8 mouse cellular contexts compared by ENCODE assay signal in the genomic region with DNA sequence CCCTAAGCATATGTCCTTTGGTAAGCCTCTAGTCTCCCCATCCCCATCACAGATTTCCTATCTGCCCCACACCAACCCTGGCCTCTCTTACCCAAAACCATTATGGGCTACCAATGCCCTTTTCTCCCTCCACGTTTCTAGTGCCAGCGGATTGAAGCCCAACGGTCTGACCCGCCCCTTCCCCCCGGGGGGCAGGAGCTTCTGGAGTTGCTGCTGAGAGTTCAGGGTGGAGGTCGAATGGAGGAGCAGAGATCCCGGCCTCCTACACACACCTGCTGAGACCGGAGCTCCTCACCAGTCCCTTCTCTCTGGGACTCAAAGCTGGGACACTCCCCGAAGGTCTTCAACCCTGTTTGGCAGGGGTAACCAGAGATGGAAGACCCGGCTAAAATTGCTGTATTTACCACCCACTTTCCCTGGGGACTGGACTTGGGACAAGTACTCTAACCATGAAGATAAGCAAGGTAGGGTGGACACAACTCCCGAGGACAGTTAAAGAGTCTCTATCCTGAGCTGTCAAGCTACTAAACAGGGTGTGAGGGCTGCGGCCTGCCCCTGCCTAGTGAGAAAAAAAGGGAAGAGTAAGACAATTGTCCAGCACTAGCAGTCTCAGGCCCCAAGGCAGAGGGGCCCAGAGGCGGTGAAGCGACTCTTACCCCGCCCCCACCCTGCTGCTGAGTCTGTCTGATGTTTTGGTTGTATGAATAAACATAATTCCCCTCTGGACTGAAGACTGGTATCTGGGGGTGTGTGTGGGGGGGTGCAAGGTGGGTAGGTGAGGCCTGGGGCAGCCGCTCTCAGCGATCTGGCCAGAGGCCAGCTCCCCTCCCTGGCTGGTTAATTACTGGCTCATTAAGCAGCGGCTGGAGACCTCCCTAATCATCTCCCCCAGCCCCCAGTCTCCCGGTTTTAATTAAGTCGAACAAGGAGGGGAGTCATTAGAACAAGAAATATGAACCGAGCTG. TPM values are rescaled to one million over a fixed set of nuclear protein-coding genes. Genes with fewer than 3 reads are reported as not detected.
A peak's percentile ranks its signal among the peaks of the same experiment; 100 is the strongest.
DNase-seq lines count a peak whose midpoint lies in the region; ATAC-seq and TF ChIP-seq lines count a peak whose summit lies in the region.

A gene (plus strand): TSS at position 238 of the 965 bp plus-strand sequence.

- peak within 1 kb of the TSS; percentile 97 for H3K4me2 ChIP-seq in lung, embryonic 14.5 days
- peak within 1 kb of the TSS; percentile 99 for H3K4me2 ChIP-seq in intestine, postnatal 0 days (replicated peaks; ENCODE audit: low read depth)
- H3K4me2 ChIP-seq in liver, embryonic 11.5 days: peak within 1 kb of the TSS; percentile 100

- peak; percentile 59 for DNase-seq in lung, embryonic 14.5 days
- DNase-seq in lung, postnatal 25 days (ENCODE audit: low spot score): no peak
- DNase-seq in cerebellum, adult 9-11 months: peak; percentile 77
- DNase-seq in liver, embryonic 11.5 days (ENCODE audit: low spot score): peak; percentile 62
- peak; percentile 62 for DNase-seq in neural tube, embryonic 10.5 days (ENCODE audit: extremely low spot score, low spot score)
- DNase-seq in adipocyte (ENCODE audit: low spot score): no peak

- ATAC-seq in lung, embryonic 14.5 days (ENCODE audit: insufficient read depth): peak; percentile 6; the same call in 1 of the 2 replicates
- ATAC-seq in granulocyte monocyte progenitor cell, adult 5-6 weeks (replicated peaks; ENCODE audit: poor library complexity, severe bottlenecking): no peak
- ATAC-seq in intestine, postnatal 0 days: no peak
- ATAC-seq in liver, embryonic 11.5 days (replicated peaks; ENCODE audit: low FRiP score): peak; percentile 7; the same call in 1 of the 2 replicates

- TF ChIP-seq CTCF in lung, embryonic 14.5 days (IDR thresholded peaks at IDR 0.05; ENCODE audit: low read depth): no peak
- TF ChIP-seq CTCF in intestine, postnatal 0 days (IDR thresholded peaks at IDR 0.05; ENCODE audit: low read depth): no peak

- peaks cover 43% of the 10 kb centered on the region for H3K4me1 ChIP-seq in lung, embryonic 14.5 days (ENCODE audit: insufficient read depth)
- H3K4me1 ChIP-seq in intestine, postnatal 0 days (replicated peaks; ENCODE audit: control insufficient read depth, insufficient read depth, low read length): peaks cover 8% of the 10 kb centered on the region; the same call in 1 of the 2 replicates
- peaks cover 62% of the 10 kb centered on the region for H3K4me1 ChIP-seq in liver, embryonic 11.5 days (replicated peaks; ENCODE audit: control insufficient read depth, insufficient read depth, low read length)

- H3K27ac ChIP-seq in lung, embryonic 14.5 days (ENCODE audit: low read depth): peak within 1 kb of the TSS; percentile 98
- peak within 1 kb of the TSS; percentile 87 for H3K27ac ChIP-seq in intestine, postnatal 0 days (ENCODE audit: low read depth, low read length)
- peak within 1 kb of the TSS; percentile 95 for H3K27ac ChIP-seq in liver, embryonic 11.5 days (ENCODE audit: low read depth, low read length)

- H3K9me3 ChIP-seq in lung, embryonic 14.5 days (ENCODE audit: low read depth, low read length): no peaks in the 10 kb centered on the region
- H3K9me3 ChIP-seq in intestine, postnatal 0 days (ENCODE audit: control insufficient read depth): no peaks in the 10 kb centered on the region
- no peaks in the 10 kb centered on the region for H3K9me3 ChIP-seq in liver, embryonic 11.5 days (ENCODE audit: control insufficient read depth, low read length)

- peak within 1 kb of the TSS; percentile 95 for H3K9ac ChIP-seq in lung, embryonic 14.5 days
- peak within 1 kb of the TSS; percentile 78 for H3K9ac ChIP-seq in intestine, postnatal 0 days (ENCODE audit: low read depth, low read length)
- H3K9ac ChIP-seq in liver, embryonic 11.5 days (ENCODE audit: low read depth, low read length): peak within 1 kb of the TSS; percentile 96

- H3K36me3 ChIP-seq in lung, embryonic 14.5 days (ENCODE audit: insufficient read depth): peaks cover 25% of the 10 kb centered on the region
- peaks cover 22% of the 10 kb centered on the region; the same call in 1 of the 2 replicates for H3K36me3 ChIP-seq in intestine, postnatal 0 days (ENCODE audit: control insufficient read depth, insufficient read depth)
- H3K36me3 ChIP-seq in liver, embryonic 11.5 days (ENCODE audit: control insufficient read depth, insufficient read depth, low read length): peaks cover 4% of the 10 kb centered on the region; the same call in 1 of the 2 replicates

- peak within 1 kb of the TSS; percentile 87 for H3K4me3 ChIP-seq in lung, embryonic 14.5 days (ENCODE audit: low read depth, low read length)
- H3K4me3 ChIP-seq in intestine, postnatal 0 days (ENCODE audit: low read depth, low read length): peak within 1 kb of the TSS; percentile 69
- peak within 1 kb of the TSS; percentile 91 for H3K4me3 ChIP-seq in liver, embryonic 11.5 days (ENCODE audit: low read depth, low read length)

- WGBS in lung, embryonic 14.5 days: 3% methylated on average over 21 of the region's 21 CpGs
- 10% methylated on average over 21 of the region's 21 CpGs for WGBS in intestine, postnatal 0 days
- WGBS in liver, embryonic 11.5 days: 5% methylated on average over 21 of the region's 21 CpGs

- no peaks in the 10 kb centered on the region for H3K27me3 ChIP-seq in lung, embryonic 14.5 days (ENCODE audit: insufficient read depth, low read length)
- H3K27me3 ChIP-seq in intestine, postnatal 0 days (replicated peaks; ENCODE audit: control insufficient read depth, insufficient read depth, low read length): no peaks in the 10 kb centered on the region
- H3K27me3 ChIP-seq in liver, embryonic 11.5 days (replicated peaks; ENCODE audit: control insufficient read depth, insufficient read depth, low read length): no peaks in the 10 kb centered on the region

RNA-seq across cellular contexts. Expression of the gene that starts here (rescaled TPM):
- polyA plus RNA-seq in lung, embryonic 14.5 days (2014; fragmentation: Nextera tagmentation; extraction: Ambion mirVana): 10.1 and 10.4 TPM in 2 replicates
- total RNA-seq in granulocyte monocyte progenitor cell, adult 5-6 weeks (2014; fragmentation: Nextera tagmentation): 21.1 and 29.7 TPM in 2 replicates
- 25.1 and 34.4 TPM in 2 replicates for total RNA-seq in granulocyte monocyte progenitor cell, adult 5-6 weeks (2017)
- polyA plus RNA-seq in intestine, postnatal 0 days (2015; fragmentation: Nextera tagmentation; extraction: Ambion mirVana): 6.1 and 6.5 TPM in 2 replicates
- 10.4 and 11.4 TPM in 2 replicates for polyA plus RNA-seq in liver, embryonic 11.5 days (2014; fragmentation: Nextera tagmentation; extraction: Ambion mirVana)

Comparison
In these comparisons a context has a peak if more than half of its experiments do, and no peak if none do; other contexts are left out.
1. DNase-seq: peak in lung, embryonic 14.5 days (single experiment), cerebellum, adult 9-11 months (single experiment), liver, embryonic 11.5 days (single experiment) and neural tube, embryonic 10.5 days (single experiment); none in lung, postnatal 25 days (single experiment) and adipocyte (single experiment).
2. ATAC-seq: peak in lung, embryonic 14.5 days (single experiment) and liver, embryonic 11.5 days (single experiment); none in granulocyte monocyte progenitor cell, adult 5-6 weeks (single experiment) and intestine, postnatal 0 days (single experiment).
3. Peak in every context shown above with its lines, with median percentiles within 50 percentile points of each other: H3K27ac ChIP-seq, H3K4me2 ChIP-seq, H3K4me3 ChIP-seq and H3K9ac ChIP-seq.